Mouse (Mus musculus) C2C12 (cell line): ENCODE measurements at regions not wholly inside any gene's neighbourhood (a gene's known extent, or its start where the extent isn't known, plus 50 kb on each side); places are given as distances from the start of the nearest gene placed in this dataset.

Source experiments
- CTCF ChIP-seq: IDR thresholded peaks from one replicate; pipeline ENCODE4 v1.5.1; 2011; ENCODE audit not compliant: control insufficient read depth, insufficient read depth, insufficient read length
- MYOG ChIP-seq: IDR thresholded peaks from one replicate; pipeline ENCODE4 v1.6.1; 2011; ENCODE audit not compliant: control insufficient read depth, insufficient read length; ENCODE audit errors: extremely low read depth

DNA sequence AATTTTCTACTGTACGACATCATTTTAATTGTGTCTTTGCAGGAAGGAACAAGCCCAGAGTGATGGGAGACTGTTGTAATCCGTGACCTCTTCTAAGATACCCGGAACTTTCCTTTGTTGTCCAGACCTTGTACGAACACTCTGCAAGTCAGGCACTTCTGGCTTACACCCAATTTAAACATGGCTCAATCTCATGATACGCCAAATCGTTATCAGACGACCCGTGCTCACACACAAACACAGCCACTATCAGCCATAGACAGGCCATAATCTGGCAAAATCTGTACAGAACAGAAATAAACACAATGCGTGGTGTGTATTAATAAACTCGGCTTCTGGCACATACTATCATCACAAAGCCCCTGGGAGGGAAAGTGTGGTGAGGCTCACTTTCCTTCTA lies 190.2 kb upstream of the Gm37988 start:
- TF ChIP-seq CTCF (no peak), MYOG (no peak)
